Mouse (Mus musculus) stomach, embryonic 15.5 days (tissue): Measurements from ENCODE around the gene Pde2a. TPM values are rescaled to one million over a fixed set of nuclear protein-coding genes. Genes with fewer than 3 reads are reported as not detected.

Source experiments
- ATAC-seq: fragments of 200-750 bp; cut with Nextera tagmentation; 2 replicates; pipeline ENCODE4 v1.8.0; 2017; ENCODE audit warnings: low read depth, moderate number of reproducible peaks, moderate TSS enrichment; ENCODE audit not compliant: insufficient read depth, low FRiP score
- H3K27ac ChIP-seq: fragments of 300-500 bp; sonication (generic); 2 replicates; pipeline ENCODE4 v1.5.1; 2015; ENCODE audit warnings: mild to moderate bottlenecking, inconsistent platforms
- H3K27me3 ChIP-seq: fragments of 300-500 bp; sonication (generic); replicated peaks from 2 replicates; pipeline ENCODE4 v1.6.1; 2015; ENCODE audit warnings: inconsistent platforms
- H3K36me3 ChIP-seq: fragments of 300-500 bp; sonication (generic); 2 replicates; pipeline ENCODE4 v1.6.1; 2015; ENCODE audit warnings: inconsistent platforms
- H3K4me1 ChIP-seq: fragments of 300-500 bp; sonication (generic); 2 replicates; pipeline ENCODE4 v1.6.1; 2015; ENCODE audit warnings: inconsistent platforms
- H3K4me2 ChIP-seq: fragments of 300-500 bp; sonication (generic); 2 replicates; pipeline ENCODE4 v1.6.1; 2015; ENCODE audit warnings: mild to moderate bottlenecking, inconsistent platforms
- H3K4me3 ChIP-seq: fragments of 300-500 bp; sonication (generic); replicated peaks from 2 replicates; pipeline ENCODE4 v1.5.1; 2015; ENCODE audit warnings: inconsistent platforms
- H3K9ac ChIP-seq: fragments of 300-500 bp; sonication (generic); 2 replicates; pipeline ENCODE4 v1.6.1; 2015; ENCODE audit warnings: inconsistent platforms
- H3K9me3 ChIP-seq: fragments of 300-500 bp; sonication (generic); 2 replicates; pipeline ENCODE4 v1.6.1; 2016; ENCODE audit warnings: inconsistent platforms
- WGBS: fragments of 180-500 bp; shearing (Covaris S2); methylation state at CpG from one replicate; pipeline ENCODE4 v1.1.7; 2015; 5-methylcytosine and 5-hydroxymethylcytosine counted together
- polyA plus RNA-seq: library from polyadenylated mRNA; unstranded; fragments of >200 nt; fragmentation: Nextera tagmentation; extraction: Ambion mirVana; gene quantifications from 2 replicates; pipeline ENCODE4 v1.2.1, GENCODE M21; 2015

The Pde2a gene
- polyA plus RNA-seq, 1 experiment from 2014 or later, result 9.1 TPM

- Histone ChIP-seq H3K4me1 (peaks cover 8% of the 10 kb centered on the region; the same call in 1 of the 2 replicates), H3K27ac (no peak overlapping the region), H3K9me3 (no peaks in the 10 kb centered on the region), H3K4me3 (no peak overlapping the region), H3K4me2 (no peak overlapping the region), H3K27me3 (peaks cover 17% of the 10 kb centered on the region), H3K36me3 (no peaks in the 10 kb centered on the region), H3K9ac (no peak overlapping the region)
- WGBS, result 73% methylated on average over 4 of the region's 4 CpGs
- ATAC-seq, result no peak
These were observed 34.8 kb downstream of the Pde2a start for GRCm38 (mm10) chr7:101456318-101456717.

GRCm38 (mm10) chr7:101456789-101457188 is 35.3 kb downstream of the Pde2a start:
- WGBS, result 50% methylated on average over 5 of the region's 5 CpGs
- Histone ChIP-seq H3K9me3 (no peaks in the 10 kb centered on the region), H3K27me3 (peaks cover 13% of the 10 kb centered on the region), H3K27ac (no peak overlapping the region), H3K36me3 (no peaks in the 10 kb centered on the region), H3K9ac (no peak overlapping the region), H3K4me2 (no peak overlapping the region), H3K4me1 (peaks cover 8% of the 10 kb centered on the region; the same call in 1 of the 2 replicates), H3K4me3 (no peak overlapping the region)
- ATAC-seq, result no peak

- 0 out of 2 replicates have a peak overlapping the region, but pooled peaks have one; percentile 1 for H3K27ac ChIP-seq
These were observed 35.8 kb downstream of the Pde2a start for GRCm38 (mm10) chr7:101457283-101457682.

GRCm38 (mm10) chr7:101457801-101458200 is 36.3 kb downstream of the Pde2a start:
- 0 out of 2 replicates have a peak overlapping the region, but pooled peaks have one; percentile 1 for H3K27ac ChIP-seq
- H3K9me3 ChIP-seq, result no peaks in the 10 kb centered on the region
- no peak overlapping the region for H3K4me3 ChIP-seq
- WGBS, result 47% methylated on average over 8 of the region's 8 CpGs
- no peaks in the 10 kb centered on the region for H3K36me3 ChIP-seq
- peaks cover 12% of the 10 kb centered on the region; the same call in 1 of the 2 replicates for H3K4me1 ChIP-seq
- ATAC-seq, result no peak
- peaks cover 3% of the 10 kb centered on the region; the same call in 1 of the 2 replicates for H3K27me3 ChIP-seq
- H3K4me2 ChIP-seq, result no peak overlapping the region
- H3K9ac ChIP-seq, result no peak overlapping the region

More at GRCm38 (mm10) chr7:101457283-101457682, 35.8 kb downstream of the Pde2a start:
- H3K27me3 ChIP-seq, result peaks cover 8% of the 10 kb centered on the region
- peaks cover 9% of the 10 kb centered on the region; the same call in 1 of the 2 replicates for H3K4me1 ChIP-seq
- H3K36me3 ChIP-seq, result no peaks in the 10 kb centered on the region
- H3K9me3 ChIP-seq, result no peaks in the 10 kb centered on the region
- no peak for ATAC-seq
- no peak overlapping the region for H3K9ac ChIP-seq
- no peak overlapping the region for H3K4me2 ChIP-seq
- WGBS, result 69% methylated on average over 5 of the region's 5 CpGs
- H3K4me3 ChIP-seq, result no peak overlapping the region

- Histone ChIP-seq H3K4me2 (no peak overlapping the region), H3K4me3 (no peak overlapping the region), H3K9me3 (no peaks in the 10 kb centered on the region), H3K9ac (no peak overlapping the region), H3K4me1 (peaks cover 12% of the 10 kb centered on the region; the same call in 1 of the 2 replicates), H3K27ac (0 out of 2 replicates have a peak overlapping the region, but pooled peaks have one; percentile 1), H3K27me3 (no peaks in the 10 kb centered on the region), H3K36me3 (no peaks in the 10 kb centered on the region)
- no peak for ATAC-seq
- 73% methylated on average over 4 of the region's 4 CpGs for WGBS
These were observed 36.8 kb downstream of the Pde2a start for GRCm38 (mm10) chr7:101458278-101458781.

GRCm38 (mm10) chr7:101459305-101459813 is 37.9 kb downstream of the Pde2a start:
- ATAC-seq, result no peak
- no peak overlapping the region for H3K27ac ChIP-seq
- WGBS, result 72% methylated on average over 9 of the region's 9 CpGs
- H3K9me3 ChIP-seq, result no peaks in the 10 kb centered on the region
- H3K4me1 ChIP-seq, result peaks cover 12% of the 10 kb centered on the region; the same call in 1 of the 2 replicates
- no peak overlapping the region for H3K4me3 ChIP-seq
- no peaks in the 10 kb centered on the region for H3K36me3 ChIP-seq
- H3K4me2 ChIP-seq, result no peak overlapping the region
- no peaks in the 10 kb centered on the region for H3K27me3 ChIP-seq
- no peak overlapping the region for H3K9ac ChIP-seq

- Histone ChIP-seq H3K9ac (no peak overlapping the region), H3K27me3 (no peaks in the 10 kb centered on the region), H3K36me3 (no peaks in the 10 kb centered on the region), H3K4me3 (no peak overlapping the region), H3K9me3 (no peaks in the 10 kb centered on the region), H3K4me1 (peaks cover 15% of the 10 kb centered on the region; the same call in 1 of the 2 replicates), H3K27ac (no peak overlapping the region), H3K4me2 (no peak overlapping the region)
- WGBS, result 58% methylated on average over 10 of the region's 10 CpGs
- no peak for ATAC-seq
These were observed 38.6 kb downstream of the Pde2a start for GRCm38 (mm10) chr7:101459923-101460607.

GRCm38 (mm10) chr7:101460608-101460957 is 39.1 kb downstream of the Pde2a start:
- WGBS, result 37% methylated on average over 10 of the region's 10 CpGs
- no peak overlapping the region for H3K27ac ChIP-seq
- H3K4me3 ChIP-seq, result no peak overlapping the region
- H3K4me1 ChIP-seq, result peaks cover 20% of the 10 kb centered on the region; the same call in 1 of the 2 replicates
- no peak overlapping the region for H3K9ac ChIP-seq
- no peaks in the 10 kb centered on the region for H3K36me3 ChIP-seq
- ATAC-seq, result no peak
- H3K9me3 ChIP-seq, result no peaks in the 10 kb centered on the region
- no peaks in the 10 kb centered on the region for H3K27me3 ChIP-seq
- H3K4me2 ChIP-seq, result no peak overlapping the region

- Histone ChIP-seq H3K4me1 (peaks cover 21% of the 10 kb centered on the region; the same call in 1 of the 2 replicates), H3K4me3 (no peak overlapping the region), H3K36me3 (no peaks in the 10 kb centered on the region), H3K27ac (no peak overlapping the region), H3K4me2 (no peak overlapping the region), H3K9ac (no peak overlapping the region), H3K9me3 (no peaks in the 10 kb centered on the region), H3K27me3 (no peaks in the 10 kb centered on the region)
- WGBS, result 73% methylated on average over 10 of the region's 11 CpGs
- ATAC-seq, result no peak
These were observed 40.1 kb downstream of the Pde2a start for GRCm38 (mm10) chr7:101461571-101461970.

GRCm38 (mm10) chr7:101462327-101463068 is 41.0 kb downstream of the Pde2a start:
- Histone ChIP-seq H3K4me1 (peaks cover 21% of the 10 kb centered on the region; the same call in 1 of the 2 replicates), H3K4me3 (no peak overlapping the region), H3K36me3 (no peaks in the 10 kb centered on the region), H3K27ac (no peak overlapping the region), H3K9me3 (no peaks in the 10 kb centered on the region), H3K9ac (no peak overlapping the region), H3K4me2 (no peak overlapping the region), H3K27me3 (no peaks in the 10 kb centered on the region)
- ATAC-seq, result no peak
- 69% methylated on average over 14 of the region's 14 CpGs for WGBS

GRCm38 (mm10) chr7:101463665-101464271 is 42.3 kb downstream of the Pde2a start:
- no peaks in the 10 kb centered on the region for H3K9me3 ChIP-seq
- H3K27ac ChIP-seq, result no peak overlapping the region
- 75% methylated on average over 11 of the region's 11 CpGs for WGBS
- no peak overlapping the region for H3K9ac ChIP-seq
- no peak for ATAC-seq
- H3K27me3 ChIP-seq, result no peaks in the 10 kb centered on the region
- H3K4me3 ChIP-seq, result no peak overlapping the region
- peaks cover 21% of the 10 kb centered on the region; the same call in 1 of the 2 replicates for H3K4me1 ChIP-seq
- H3K36me3 ChIP-seq, result no peaks in the 10 kb centered on the region
- H3K4me2 ChIP-seq, result no peak overlapping the region
